Mouse (Mus musculus): ENCODE data around the gene Lap3. TPM values are rescaled to one million over a fixed set of nuclear protein-coding genes. Genes with fewer than 3 reads are reported as not detected.
A peak's percentile ranks its signal among the peaks of the same experiment; 100 is the strongest.

Gene Lap3
- polyA plus RNA-seq, 1 experiment, result 14.9 TPM

- Histone ChIP-seq H3K36me3 (ENCODE audit: control insufficient read depth, insufficient read depth, low read length) (peaks cover 12% of the 10 kb centered on the region), H3K27me3 (ENCODE audit: control insufficient read depth, insufficient read depth, low read length) (no peaks in the 10 kb centered on the region), H3K4me3 (ENCODE audit: control insufficient read depth, insufficient read depth, low read length) (peak overlapping the region; percentile 98), H3K4me1 (replicated peaks; ENCODE audit: control insufficient read depth, insufficient read depth, low read length) (peaks cover 6% of the 10 kb centered on the region; the same call in 1 of the 2 replicates), H3K27ac (ENCODE audit: control insufficient read depth, insufficient read depth, low read length) (no peak overlapping the region)
- WGBS, result 1% methylated on average over 5 of the region's 5 CpGs
- TF ChIP-seq CTCF (IDR thresholded peaks at IDR 0.05; ENCODE audit: borderline replicate concordance, control insufficient read depth, extremely low read depth, insufficient read depth, low read length, poor library complexity), result no peak
- TF ChIP-seq POLR2A (IDR thresholded peaks at IDR 0.05; ENCODE audit: control insufficient read depth, extremely low read depth, insufficient read depth, low read length, poor library complexity), result no peak
- no peak for DNase-seq
Observed at GRCm38 (mm10) chr5:45520809-45521110, 27.6 kb downstream of the Lap3 start.

GRCm38 (mm10) chr5:45521601-45522000, 28.4 kb downstream of the Lap3 start:
- no peak overlapping the region for H3K4me3 ChIP-seq (ENCODE audit: control insufficient read depth, insufficient read depth, low read length)
- DNase-seq, result no peak
- H3K27me3 ChIP-seq (ENCODE audit: control insufficient read depth, insufficient read depth, low read length), result no peaks in the 10 kb centered on the region
- H3K27ac ChIP-seq (ENCODE audit: control insufficient read depth, insufficient read depth, low read length), result no peak overlapping the region
- H3K4me1 ChIP-seq (replicated peaks; ENCODE audit: control insufficient read depth, insufficient read depth, low read length), result peaks cover 6% of the 10 kb centered on the region; the same call in 1 of the 2 replicates
- H3K36me3 ChIP-seq (ENCODE audit: control insufficient read depth, insufficient read depth, low read length), result peaks cover 21% of the 10 kb centered on the region
- 85% methylated on average over 6 of the region's 6 CpGs for whole genome bisulfite sequencing
- TF ChIP-seq POLR2A (IDR thresholded peaks at IDR 0.05; ENCODE audit: control insufficient read depth, extremely low read depth, insufficient read depth, low read length, poor library complexity), result no peak
- TF ChIP-seq CTCF (IDR thresholded peaks at IDR 0.05; ENCODE audit: borderline replicate concordance, control insufficient read depth, extremely low read depth, insufficient read depth, low read length, poor library complexity), result no peak

GRCm38 (mm10) chr5:45525101-45525500, 31.9 kb downstream of the Lap3 start:
- TF ChIP-seq CTCF (IDR thresholded peaks at IDR 0.05; ENCODE audit: borderline replicate concordance, control insufficient read depth, extremely low read depth, insufficient read depth, low read length, poor library complexity), result no peak
- no peak for TF ChIP-seq POLR2A (IDR thresholded peaks at IDR 0.05; ENCODE audit: control insufficient read depth, extremely low read depth, insufficient read depth, low read length, poor library complexity)
- Histone ChIP-seq H3K36me3 (ENCODE audit: control insufficient read depth, insufficient read depth, low read length) (peaks cover 36% of the 10 kb centered on the region), H3K27ac (ENCODE audit: control insufficient read depth, insufficient read depth, low read length) (no peak overlapping the region), H3K27me3 (ENCODE audit: control insufficient read depth, insufficient read depth, low read length) (no peaks in the 10 kb centered on the region), H3K4me1 (replicated peaks; ENCODE audit: control insufficient read depth, insufficient read depth, low read length) (peaks cover 6% of the 10 kb centered on the region; the same call in 1 of the 2 replicates), H3K4me3 (ENCODE audit: control insufficient read depth, insufficient read depth, low read length) (no peak overlapping the region)
- DNase-seq, result no peak
- 97% methylated on average over 10 of the region's 10 CpGs for WGBS

GRCm38 (mm10) chr5:45526338-45526737, 33.2 kb downstream of the Lap3 start:
- peaks cover 3% of the 10 kb centered on the region; the same call in 1 of the 2 replicates for H3K4me1 ChIP-seq (replicated peaks; ENCODE audit: control insufficient read depth, insufficient read depth, low read length)
- TF ChIP-seq CTCF (IDR thresholded peaks at IDR 0.05; ENCODE audit: borderline replicate concordance, control insufficient read depth, extremely low read depth, insufficient read depth, low read length, poor library complexity), result no peak
- no peak for TF ChIP-seq POLR2A (IDR thresholded peaks at IDR 0.05; ENCODE audit: control insufficient read depth, extremely low read depth, insufficient read depth, low read length, poor library complexity)
- no peak overlapping the region for H3K27ac ChIP-seq (ENCODE audit: control insufficient read depth, insufficient read depth, low read length)
- H3K4me3 ChIP-seq (ENCODE audit: control insufficient read depth, insufficient read depth, low read length), result no peak overlapping the region
- no peak for DNase-seq
- WGBS, result 89% methylated on average over 4 of the region's 4 CpGs
- peaks cover 36% of the 10 kb centered on the region for H3K36me3 ChIP-seq (ENCODE audit: control insufficient read depth, insufficient read depth, low read length)
- H3K27me3 ChIP-seq (ENCODE audit: control insufficient read depth, insufficient read depth, low read length), result no peaks in the 10 kb centered on the region

GRCm38 (mm10) chr5:45529696-45530095, 36.5 kb downstream of the Lap3 start:
- no peak for TF ChIP-seq CTCF (IDR thresholded peaks at IDR 0.05; ENCODE audit: borderline replicate concordance, control insufficient read depth, extremely low read depth, insufficient read depth, low read length, poor library complexity)
- H3K4me3 ChIP-seq (ENCODE audit: control insufficient read depth, insufficient read depth, low read length), result no peak overlapping the region
- H3K27ac ChIP-seq (ENCODE audit: control insufficient read depth, insufficient read depth, low read length), result no peak overlapping the region
- no peaks in the 10 kb centered on the region for H3K27me3 ChIP-seq (ENCODE audit: control insufficient read depth, insufficient read depth, low read length)
- H3K4me1 ChIP-seq (replicated peaks; ENCODE audit: control insufficient read depth, insufficient read depth, low read length), result no peaks in the 10 kb centered on the region
- H3K36me3 ChIP-seq (ENCODE audit: control insufficient read depth, insufficient read depth, low read length), result peaks cover 33% of the 10 kb centered on the region
- no peak for DNase-seq
- 94% methylated on average over 3 of the region's 3 CpGs for WGBS

GRCm38 (mm10) chr5:45534319-45535098, 41.3 kb downstream of the Lap3 start:
- Histone ChIP-seq H3K27me3 (ENCODE audit: control insufficient read depth, insufficient read depth, low read length) (no peaks in the 10 kb centered on the region; the same call in 1 of the 2 replicates), H3K27ac (ENCODE audit: control insufficient read depth, insufficient read depth, low read length) (no peak overlapping the region), H3K36me3 (ENCODE audit: control insufficient read depth, insufficient read depth, low read length) (no peaks in the 10 kb centered on the region), H3K4me1 (replicated peaks; ENCODE audit: control insufficient read depth, insufficient read depth, low read length) (no peaks in the 10 kb centered on the region), H3K4me3 (ENCODE audit: control insufficient read depth, insufficient read depth, low read length) (no peak overlapping the region)
- TF ChIP-seq POLR2A (IDR thresholded peaks at IDR 0.05; ENCODE audit: control insufficient read depth, extremely low read depth, insufficient read depth, low read length, poor library complexity) (no peak), CTCF (IDR thresholded peaks at IDR 0.05; ENCODE audit: borderline replicate concordance, control insufficient read depth, extremely low read depth, insufficient read depth, low read length, poor library complexity) (peak; percentile 58; the same call in 1 of the 2 replicates)
- WGBS, result 10% methylated on average over 17 of the region's 17 CpGs
- DNase-seq, result peak; percentile 84
